ENCODE assay signal across 8 mouse cellular contexts in genomic region chrX:77511994-77512485, GRCm38 (mm10). TPM values are rescaled to one million over a fixed set of nuclear protein-coding genes. Genes with fewer than 3 reads are reported as not detected.
A peak's percentile ranks its signal among the peaks of the same experiment; 100 is the strongest.
DNase-seq lines count a peak whose midpoint lies in the region; ATAC-seq and TF ChIP-seq lines count a peak whose summit lies in the region.

No protein-coding gene starts in this region.

- H3K4me3 ChIP-seq in lung, embryonic 14.5 days (ENCODE audit: low read depth, low read length) = peak overlapping the region; percentile 61
- H3K4me3 ChIP-seq in hindbrain, embryonic 15.5 days = peak overlapping the region; percentile 67
- H3K4me3 ChIP-seq in myocyte = peak overlapping the region; percentile 61

- H3ac ChIP-seq in myocyte (ENCODE audit: control insufficient read depth, insufficient read length) = peak overlapping the region; percentile 70

- peak overlapping the region; percentile 96; the same call in 1 of the 2 replicates for H3K27ac ChIP-seq in lung, embryonic 14.5 days (ENCODE audit: low read depth)
- H3K27ac ChIP-seq in hindbrain, embryonic 15.5 days (replicated peaks) = peak overlapping the region; percentile 95

- peaks cover 58% of the 10 kb centered on the region for H3K79me2 ChIP-seq in myocyte (ENCODE audit: control insufficient read depth, insufficient read depth)

- 0 out of 2 replicates have a peak, but pooled peaks cover 3% of the 10 kb centered on the region for H3K4me1 ChIP-seq in lung, embryonic 14.5 days (ENCODE audit: insufficient read depth)
- H3K4me1 ChIP-seq in hindbrain, embryonic 15.5 days (replicated peaks) = peaks cover 7% of the 10 kb centered on the region; the same call in 1 of the 2 replicates

- H3K4me2 ChIP-seq in lung, embryonic 14.5 days = peak overlapping the region; percentile 70
- H3K4me2 ChIP-seq in hindbrain, embryonic 15.5 days = peak overlapping the region; percentile 60
- peak overlapping the region; percentile 73 for H3K4me2 ChIP-seq in myocyte (ENCODE audit: low read depth)

- no peak for TF ChIP-seq POLR2A in myocyte (IDR thresholded peaks at IDR 0.05; ENCODE audit: insufficient read length, low read depth)

- no peak for TF ChIP-seq CTCF in lung, embryonic 14.5 days (IDR thresholded peaks at IDR 0.05; ENCODE audit: low read depth)

- H3K36me3 ChIP-seq in lung, embryonic 14.5 days (ENCODE audit: insufficient read depth) = no peaks in the 10 kb centered on the region
- no peaks in the 10 kb centered on the region for H3K36me3 ChIP-seq in hindbrain, embryonic 15.5 days
- H3K36me3 ChIP-seq in myocyte (ENCODE audit: control insufficient read depth, insufficient read depth) = no peaks in the 10 kb centered on the region

- ATAC-seq in lung, embryonic 14.5 days (ENCODE audit: insufficient read depth) = no peak
- peak; percentile 11 for ATAC-seq in common myeloid progenitor, adult 5-6 weeks (replicated peaks; ENCODE audit: low read depth, poor library complexity, severe bottlenecking)
- peak; percentile 1; the same call in 1 of the 2 replicates for ATAC-seq in hindbrain, embryonic 15.5 days (ENCODE audit: low FRiP score, low read depth)

- no peaks in the 10 kb centered on the region for H3K27me3 ChIP-seq in lung, embryonic 14.5 days (ENCODE audit: insufficient read depth, low read length)
- H3K27me3 ChIP-seq in hindbrain, embryonic 15.5 days = no peaks in the 10 kb centered on the region
- no peaks in the 10 kb centered on the region for H3K27me3 ChIP-seq in myocyte (ENCODE audit: control insufficient read depth, insufficient read depth, insufficient read length)

- DNase-seq in lung, embryonic 14.5 days = no peak
- DNase-seq in lung, postnatal 14 days = no peak
- DNase-seq in right cerebral cortex, adult 2 months (ENCODE audit: low spot score in 2 of 2) = no peak
- DNase-seq in gastrocnemius, postnatal 25 days = no peak
- DNase-seq in right cerebral cortex, postnatal 36 days (ENCODE audit: low spot score in 2 of 2) = no peak

- WGBS in lung, embryonic 14.5 days = 12% methylated on average over 12 of the region's 12 CpGs
- 8% methylated on average over 12 of the region's 12 CpGs for WGBS in hindbrain, embryonic 15.5 days

- no peaks in the 10 kb centered on the region for H3K9me3 ChIP-seq in lung, embryonic 14.5 days (ENCODE audit: low read depth, low read length)
- no peaks in the 10 kb centered on the region for H3K9me3 ChIP-seq in hindbrain, embryonic 15.5 days

- peak overlapping the region; percentile 83 for H3K9ac ChIP-seq in lung, embryonic 14.5 days
- H3K9ac ChIP-seq in hindbrain, embryonic 15.5 days = peak overlapping the region; percentile 73

TF ChIP-seq in myocyte, 11 proteins besides CTCF, POLR2A, EP300 and RAD21:
- TF ChIP-seq POLR2AphosphoS2 (IDR thresholded peaks at IDR 0.05; ENCODE audit: insufficient read length, low read depth) (no peak), TCF12 (IDR thresholded peaks at IDR 0.05; ENCODE audit: insufficient read depth, poor library complexity, severe bottlenecking) (no peak), REST (IDR thresholded peaks at IDR 0.05; ENCODE audit: insufficient read depth, insufficient read length) (no peak), MAX (IDR thresholded peaks at IDR 0.05; ENCODE audit: low read depth) (no peak), SRF (IDR thresholded peaks at IDR 0.05; ENCODE audit: control insufficient read depth, insufficient read length, low read depth) (no peak), USF1 (IDR thresholded peaks at IDR 0.05; ENCODE audit: low read depth) (no peak), MYOG (IDR thresholded peaks at IDR 0.05; ENCODE audit: control insufficient read depth in 1 of 3, insufficient read depth in 1 of 3, insufficient read length in 2 of 3, low read depth in 2 of 3) (no peak), CEBPB (IDR thresholded peaks at IDR 0.05; ENCODE audit: insufficient read depth, poor library complexity, severe bottlenecking) (no peak), E2F4 (IDR thresholded peaks at IDR 0.05; ENCODE audit: insufficient read depth) (no peak), MYOD1 (IDR thresholded peaks at IDR 0.05; ENCODE audit: control insufficient read depth in 1 of 3, insufficient read length in 2 of 3, low read depth in 2 of 3) (no peak), TCF3 (IDR thresholded peaks at IDR 0.05; ENCODE audit: insufficient read length, low read depth) (no peak)

RNA-seq across cellular contexts. Expression of gene Tbl1x, which starts 1.2 kb away (rescaled TPM):
- 82.8 and 83.0 TPM in 2 replicates for polyA plus RNA-seq in lung, embryonic 14.5 days (2014; fragmentation: Nextera tagmentation; extraction: Ambion mirVana)
- total RNA-seq in common myeloid progenitor, adult 5-6 weeks (2017) = 41.4 and 55.8 TPM in 2 replicates
- polyA plus RNA-seq in hindbrain, embryonic 15.5 days (2015; fragmentation: Nextera tagmentation; extraction: Ambion mirVana) = 43.4 and 45.5 TPM in 2 replicates
- 31.6 TPM for polyA plus RNA-seq in myocyte (2012; fragmentation: generic; extraction: Trizol)
- 10 to 100 TPM in 1 of 2 experiments, 1 to 10 TPM in 1; 8.7 to 10.3 TPM for total RNA-seq in gastrocnemius, postnatal 25 days (2021)
